Mouse (Mus musculus) kidney, adult 8-10 months (tissue): ENCODE data around the gene Snx3.

Source experiments
- DNase-seq, 2 experiments: peaks; one replicate each; pipeline ENCODE4 v3.0.0; 2022

The Snx3 gene

GRCm38 (mm10) chr10:42511184-42512135, 9.6 kb downstream of the Snx3 start:
- DNase-seq, result no peak

GRCm38 (mm10) chr10:42514125-42514524, 12.3 kb downstream of the Snx3 start:
- DNase-seq, result no peak

GRCm38 (mm10) chr10:42518363-42518762, 16.5 kb downstream of the Snx3 start:
- DNase-seq, result no peak

GRCm38 (mm10) chr10:42521315-42521981, 19.6 kb downstream of the Snx3 start:
- no peak for DNase-seq

- DNase-seq, result no peak
Measured at GRCm38 (mm10) chr10:42522912-42523311, 21.1 kb downstream of the Snx3 start.

GRCm38 (mm10) chr10:42523556-42524162, 21.8 kb downstream of the Snx3 start:
- DNase-seq, result no peak

GRCm38 (mm10) chr10:42525682-42526081, 23.9 kb downstream of the Snx3 start:
- no peak for DNase-seq

- DNase-seq, result no peak
Measured at GRCm38 (mm10) chr10:42533836-42534453, 32.1 kb downstream of the Snx3 start.

- no peak for DNase-seq
Measured at GRCm38 (mm10) chr10:42537571-42538316, 35.9 kb downstream of the Snx3 start.

GRCm38 (mm10) chr10:42545707-42546503, 44.1 kb downstream of the Snx3 start:
- DNase-seq, result no peak

GRCm38 (mm10) chr10:42546507-42546906, 44.7 kb downstream of the Snx3 start:
- DNase-seq, result no peak

- DNase-seq, result no peak
Measured at GRCm38 (mm10) chr10:42559581-42560200, 57.9 kb downstream of the Snx3 start.

- DNase-seq, result no peak
Measured at GRCm38 (mm10) chr10:42562272-42562671, 60.4 kb downstream of the Snx3 start.

GRCm38 (mm10) chr10:42572567-42572966, 70.7 kb downstream of the Snx3 start:
- no peak for DNase-seq

GRCm38 (mm10) chr10:42572971-42573370, 71.1 kb downstream of the Snx3 start:
- DNase-seq, result no peak

- DNase-seq, result no peak
Measured at GRCm38 (mm10) chr10:42574639-42575038, 72.8 kb downstream of the Snx3 start.

GRCm38 (mm10) chr10:42577525-42578280, 75.9 kb downstream of the Snx3 start:
- DNase-seq, result no peak

GRCm38 (mm10) chr10:42578281-42578675, 76.4 kb downstream of the Snx3 start:
- no peak for DNase-seq

- DNase-seq, result no peak
Measured at GRCm38 (mm10) chr10:42578698-42579474, 77.1 kb downstream of the Snx3 start.
